Mouse (Mus musculus) liver (tissue): Measurements from ENCODE around the gene Lactbl1.

Experiments
- DNase-seq: peaks from one replicate; pipeline ENCODE4 v3.0.0-alpha.2; 2020; ENCODE audit warnings: mixed read lengths

The Lactbl1 gene

GRCm38 (mm10) chr4:136685431-136685869 is 63.0 kb downstream of the Lactbl1 start:
- no peak for DNase-seq

DNA sequence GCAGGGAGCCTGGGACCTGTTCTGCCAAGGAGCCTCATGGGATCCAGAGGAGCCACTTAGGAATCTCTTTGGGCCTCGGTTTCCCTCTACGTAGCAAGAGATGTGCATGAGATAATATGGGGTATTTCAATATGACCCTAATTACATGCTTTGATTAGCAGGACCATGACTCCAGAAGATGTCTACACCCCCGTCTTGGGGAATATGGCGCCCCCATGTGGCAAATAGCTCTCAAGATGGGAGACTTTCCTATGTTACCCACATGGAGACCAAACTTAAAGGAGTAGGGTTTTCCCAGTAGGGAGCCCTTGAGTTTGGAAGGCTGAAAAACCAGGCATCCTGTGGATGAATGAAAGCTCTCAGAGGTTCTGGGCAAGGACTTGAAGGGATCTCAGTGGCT is 65.7 kb downstream of the Lactbl1 start:
- DNase-seq = no peak
